Mouse (Mus musculus): ENCODE measurements around the gene Gm11172. TPM values are rescaled to one million over a fixed set of nuclear protein-coding genes. Genes with fewer than 3 reads are reported as not detected.

Gm11172 gene
- polyA plus RNA-seq, 1 experiment: not detected

DNA sequence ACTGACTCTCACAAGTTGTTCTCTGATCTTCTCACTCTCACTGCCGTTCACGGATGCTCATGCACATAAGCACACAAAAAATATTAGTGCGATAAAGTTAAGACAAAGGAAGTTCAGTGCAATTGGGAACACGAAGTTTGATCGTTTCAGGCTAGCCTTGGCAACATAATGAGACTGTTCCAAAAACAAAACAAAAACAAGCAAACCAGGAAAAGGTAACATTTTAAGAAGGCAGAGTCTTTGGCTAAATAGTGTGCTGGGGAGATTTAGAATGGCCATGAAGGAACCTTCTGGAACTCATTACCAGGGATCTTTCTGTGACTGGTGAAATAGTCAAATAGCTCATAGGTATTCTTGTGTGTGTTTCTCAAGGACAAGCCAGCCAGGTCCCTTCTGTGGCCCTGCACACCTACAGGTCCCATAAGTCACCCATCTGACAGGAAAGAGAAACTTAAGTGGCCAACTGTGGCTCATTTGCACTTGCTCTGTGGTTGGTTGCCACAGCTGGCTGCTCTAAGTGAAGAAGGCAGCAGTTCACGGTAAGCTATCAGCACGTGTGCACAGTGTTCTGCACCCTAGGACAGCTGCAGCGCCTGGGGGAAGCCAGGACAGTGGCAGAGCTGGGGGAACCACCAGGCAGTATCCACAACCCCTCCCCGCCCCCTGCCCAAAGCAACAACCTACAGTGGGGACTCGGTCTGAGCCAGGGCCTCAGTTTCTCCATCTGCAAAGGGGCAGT lies 6.8 kb upstream of the Gm11172 start, which contains the start of gene Prm1:
Prm1 (minus strand) TSS at position 51 of the 739 bp plus-strand sequence.
- Histone ChIP-seq H3K4me3 (ENCODE audit: insufficient read depth, low read length) (no peak within 1 kb of the TSS), H3K4me1 (ENCODE audit: control insufficient read depth, insufficient read depth, low read length) (no peaks in the 10 kb centered on the region), H3K27ac (ENCODE audit: insufficient read depth, low read length) (no peak within 1 kb of the TSS)
- TF ChIP-seq POLR2A (IDR thresholded peaks at IDR 0.05; ENCODE audit: extremely low read depth, insufficient read depth, low read length): no peak
- TF ChIP-seq CTCF (IDR thresholded peaks at IDR 0.05; ENCODE audit: extremely low read depth, insufficient read depth, low read length): no peak

DNA sequence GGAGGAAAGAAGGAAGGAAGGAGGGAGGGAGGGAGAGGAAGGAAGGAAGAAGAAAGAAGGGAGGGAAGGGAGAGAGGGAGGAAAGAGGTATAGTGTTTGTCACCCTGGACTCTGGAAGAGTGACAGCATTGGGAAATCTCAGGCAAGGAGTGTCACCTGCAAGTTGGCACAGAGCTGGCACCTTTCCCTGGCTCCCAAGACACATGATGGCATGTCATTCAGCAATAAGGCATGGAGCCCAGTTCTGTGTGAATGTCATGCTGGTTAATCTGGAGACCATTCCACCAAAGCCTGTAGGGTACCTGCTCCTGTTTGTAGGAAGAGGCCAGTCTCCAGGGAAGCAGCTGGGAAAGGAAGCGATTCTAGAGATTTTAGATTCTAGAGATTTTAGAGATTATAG lies 2.3 kb upstream of the Gm11172 start:
- Histone ChIP-seq H3K4me3 (ENCODE audit: insufficient read depth, low read length) (no peak overlapping the region), H3K4me1 (ENCODE audit: control insufficient read depth, insufficient read depth, low read length) (no peaks in the 10 kb centered on the region), H3K27ac (ENCODE audit: insufficient read depth, low read length) (no peak overlapping the region)
- TF ChIP-seq CTCF (IDR thresholded peaks at IDR 0.05; ENCODE audit: extremely low read depth, insufficient read depth, low read length): no peak
- no peak for TF ChIP-seq POLR2A (IDR thresholded peaks at IDR 0.05; ENCODE audit: extremely low read depth, insufficient read depth, low read length)

DNA sequence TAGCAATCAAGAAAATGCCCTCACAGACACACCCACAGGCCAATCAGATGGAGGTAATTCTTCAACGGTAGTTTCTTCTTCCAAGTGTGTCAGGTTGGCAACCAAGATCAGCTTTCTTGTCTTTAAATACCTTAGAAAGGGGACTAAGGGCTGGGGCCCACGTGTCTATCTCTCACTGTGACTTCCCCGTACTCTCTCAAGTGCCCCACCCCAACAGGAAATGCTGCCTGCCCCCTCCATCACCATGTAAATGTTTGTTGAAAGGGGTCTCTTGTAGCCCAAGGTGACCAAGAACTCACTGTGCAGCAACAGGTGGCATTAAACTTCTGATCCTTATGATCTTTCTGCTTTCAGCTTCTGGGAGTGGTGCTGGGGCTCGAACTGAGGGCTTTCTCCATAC lies 1.0 kb downstream of the Gm11172 start:
- no peak overlapping the region for H3K4me3 ChIP-seq (ENCODE audit: insufficient read depth, low read length)
- no peaks in the 10 kb centered on the region for H3K4me1 ChIP-seq (ENCODE audit: control insufficient read depth, insufficient read depth, low read length)
- no peak overlapping the region for H3K27ac ChIP-seq (ENCODE audit: insufficient read depth, low read length)
- TF ChIP-seq POLR2A (IDR thresholded peaks at IDR 0.05; ENCODE audit: extremely low read depth, insufficient read depth, low read length) (no peak), CTCF (IDR thresholded peaks at IDR 0.05; ENCODE audit: extremely low read depth, insufficient read depth, low read length) (no peak)

DNA sequence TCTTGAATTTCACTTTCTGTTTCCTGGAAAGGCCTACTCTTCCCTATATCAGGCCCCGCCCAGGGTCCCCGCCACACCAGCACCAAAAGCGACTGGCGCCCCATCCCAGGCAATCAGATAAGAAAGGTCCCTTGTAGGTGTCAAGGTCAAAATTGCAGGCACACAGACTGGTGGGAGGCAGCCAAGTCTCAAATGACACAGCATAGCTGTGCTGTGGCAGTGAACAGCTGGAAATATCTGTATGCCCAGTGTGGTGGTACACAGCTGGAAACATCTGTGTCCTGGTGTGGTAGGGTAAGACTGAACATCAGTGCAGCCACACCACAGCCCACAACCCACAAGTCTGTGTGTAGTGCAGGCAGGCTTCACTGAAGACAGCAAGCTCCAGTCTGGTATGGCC lies 2.1 kb downstream of the Gm11172 start:
- H3K27ac ChIP-seq (ENCODE audit: insufficient read depth, low read length): no peak overlapping the region
- no peak overlapping the region for H3K4me3 ChIP-seq (ENCODE audit: insufficient read depth, low read length)
- H3K4me1 ChIP-seq (ENCODE audit: control insufficient read depth, insufficient read depth, low read length): no peaks in the 10 kb centered on the region
- TF ChIP-seq POLR2A (IDR thresholded peaks at IDR 0.05; ENCODE audit: extremely low read depth, insufficient read depth, low read length) (no peak), CTCF (IDR thresholded peaks at IDR 0.05; ENCODE audit: extremely low read depth, insufficient read depth, low read length) (no peak)

DNA sequence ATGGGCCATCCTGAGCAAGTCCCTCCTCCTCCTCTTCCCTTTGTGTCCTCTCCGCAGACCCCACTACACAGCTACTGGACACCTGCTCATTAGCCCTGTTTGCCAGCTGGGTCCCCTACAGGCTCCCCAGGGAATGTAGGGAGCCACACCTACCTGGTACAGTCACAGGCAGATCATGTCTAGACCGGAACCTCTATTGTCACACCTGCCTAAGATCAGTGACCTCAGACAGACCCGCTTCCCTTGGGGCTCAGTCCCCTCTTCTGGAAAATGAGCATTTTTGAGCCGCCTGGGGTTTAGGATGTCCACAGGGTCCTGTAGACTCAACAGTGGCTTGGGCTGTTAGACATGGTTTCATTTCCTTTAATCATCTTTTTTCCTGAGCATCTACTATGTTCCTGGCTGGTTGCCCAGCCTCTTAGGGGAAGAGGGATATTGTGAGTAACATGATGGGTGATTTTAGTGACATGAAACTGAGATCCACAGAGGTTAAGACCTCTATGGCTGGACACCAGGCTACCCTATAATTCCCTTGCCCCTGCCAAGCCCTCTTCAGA lies 5.9 kb downstream of the Gm11172 start:
- no peak overlapping the region for H3K4me3 ChIP-seq (ENCODE audit: insufficient read depth, low read length)
- H3K27ac ChIP-seq (ENCODE audit: insufficient read depth, low read length): no peak overlapping the region
- TF ChIP-seq POLR2A (IDR thresholded peaks at IDR 0.05; ENCODE audit: extremely low read depth, insufficient read depth, low read length): no peak
- TF ChIP-seq CTCF (IDR thresholded peaks at IDR 0.05; ENCODE audit: extremely low read depth, insufficient read depth, low read length): no peak
- H3K4me1 ChIP-seq (ENCODE audit: control insufficient read depth, insufficient read depth, low read length): no peaks in the 10 kb centered on the region

DNA sequence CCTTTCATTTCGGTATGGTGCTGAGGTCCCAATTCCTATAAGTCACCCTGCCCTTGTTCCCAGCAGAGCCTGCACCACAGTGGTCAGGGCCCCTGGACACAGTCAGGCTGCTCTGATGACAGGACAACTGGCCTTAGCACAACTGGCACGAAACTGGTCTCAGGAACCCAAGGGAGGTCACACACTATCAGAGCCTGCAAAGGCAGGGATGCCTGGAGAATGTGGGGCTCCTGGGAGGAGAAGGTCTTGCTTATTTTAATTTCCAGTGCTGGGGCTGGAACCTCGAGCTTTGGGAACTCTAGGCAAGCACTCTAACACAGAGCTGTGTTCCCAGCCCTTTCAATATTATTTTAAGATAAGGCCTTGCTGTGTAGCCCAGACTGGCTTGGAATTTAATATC lies 7.3 kb downstream of the Gm11172 start:
- Histone ChIP-seq H3K4me1 (ENCODE audit: control insufficient read depth, insufficient read depth, low read length) (no peaks in the 10 kb centered on the region), H3K27ac (ENCODE audit: insufficient read depth, low read length) (no peak overlapping the region), H3K4me3 (ENCODE audit: insufficient read depth, low read length) (no peak overlapping the region)
- TF ChIP-seq POLR2A (IDR thresholded peaks at IDR 0.05; ENCODE audit: extremely low read depth, insufficient read depth, low read length) (no peak), CTCF (IDR thresholded peaks at IDR 0.05; ENCODE audit: extremely low read depth, insufficient read depth, low read length) (no peak)

DNA sequence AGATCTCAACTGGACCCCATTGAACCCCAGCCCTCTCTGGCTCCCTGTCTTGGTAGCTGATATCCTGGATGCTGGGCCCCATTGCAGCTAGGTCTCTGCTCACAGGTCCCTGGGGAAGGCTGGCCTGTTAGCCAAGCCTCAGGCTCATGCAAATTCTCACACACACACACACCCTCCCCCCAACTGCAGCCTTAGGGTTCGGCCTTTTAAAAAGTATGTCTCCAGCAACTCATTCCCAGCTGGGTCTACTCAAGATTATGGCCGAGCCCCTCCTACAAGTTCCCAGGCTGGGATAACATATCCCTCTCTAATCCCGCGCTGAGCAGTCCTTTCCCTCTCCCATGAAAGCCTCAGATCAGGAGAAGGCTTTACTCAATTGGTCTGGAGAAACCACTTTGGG lies 8.7 kb downstream of the Gm11172 start:
- Histone ChIP-seq H3K27ac (ENCODE audit: insufficient read depth, low read length) (no peak overlapping the region), H3K4me3 (ENCODE audit: insufficient read depth, low read length) (no peak overlapping the region), H3K4me1 (ENCODE audit: control insufficient read depth, insufficient read depth, low read length) (no peaks in the 10 kb centered on the region)
- TF ChIP-seq CTCF (IDR thresholded peaks at IDR 0.05; ENCODE audit: extremely low read depth, insufficient read depth, low read length) (no peak), POLR2A (IDR thresholded peaks at IDR 0.05; ENCODE audit: extremely low read depth, insufficient read depth, low read length) (no peak)

DNA sequence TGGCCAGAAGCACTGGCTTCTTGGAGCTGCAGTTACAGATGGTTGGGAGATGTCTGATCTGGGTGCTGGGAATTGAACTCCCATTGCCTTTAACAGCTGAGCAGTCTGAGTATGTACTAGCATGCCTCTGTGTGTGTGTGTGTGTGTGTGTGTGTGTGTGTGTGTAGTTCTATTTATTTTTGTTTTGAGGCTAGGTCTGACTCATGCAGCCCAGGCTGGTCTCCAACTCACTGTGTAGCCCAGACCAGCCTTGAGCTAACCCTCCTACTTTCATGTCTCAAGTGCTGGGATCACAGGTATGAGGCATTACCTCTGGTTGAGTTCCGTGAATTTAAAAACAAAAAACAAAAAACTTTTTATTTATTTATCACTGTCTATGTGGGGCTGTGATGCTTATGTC lies 11.8 kb downstream of the Gm11172 start:
- Histone ChIP-seq H3K27ac (ENCODE audit: insufficient read depth, low read length) (no peak overlapping the region), H3K4me1 (ENCODE audit: control insufficient read depth, insufficient read depth, low read length) (no peaks in the 10 kb centered on the region), H3K4me3 (ENCODE audit: insufficient read depth, low read length) (no peak overlapping the region)
- TF ChIP-seq POLR2A (IDR thresholded peaks at IDR 0.05; ENCODE audit: extremely low read depth, insufficient read depth, low read length) (no peak), CTCF (IDR thresholded peaks at IDR 0.05; ENCODE audit: extremely low read depth, insufficient read depth, low read length) (no peak)

DNA sequence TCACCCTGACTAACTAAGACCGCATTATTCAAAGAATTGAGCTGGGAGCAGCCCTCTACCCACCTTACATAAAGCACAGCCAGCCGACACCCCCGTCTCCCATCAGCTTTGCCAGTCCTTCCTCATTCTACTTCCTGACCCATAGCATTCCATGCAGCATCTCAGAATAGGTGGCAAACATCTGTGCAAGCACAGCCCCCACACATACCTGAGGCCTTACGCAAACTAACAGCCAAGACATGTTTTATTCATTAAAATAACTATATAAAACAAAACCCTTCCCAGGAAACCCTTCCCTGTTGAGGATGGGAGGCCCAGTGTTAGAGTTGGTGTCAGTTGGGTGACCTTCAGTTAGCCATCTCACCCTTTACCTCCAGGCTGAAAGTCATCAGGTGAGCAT lies 13.1 kb downstream of the Gm11172 start:
- Histone ChIP-seq H3K4me3 (ENCODE audit: insufficient read depth, low read length) (no peak overlapping the region), H3K27ac (ENCODE audit: insufficient read depth, low read length) (no peak overlapping the region), H3K4me1 (ENCODE audit: control insufficient read depth, insufficient read depth, low read length) (no peaks in the 10 kb centered on the region)
- TF ChIP-seq CTCF (IDR thresholded peaks at IDR 0.05; ENCODE audit: extremely low read depth, insufficient read depth, low read length) (no peak), POLR2A (IDR thresholded peaks at IDR 0.05; ENCODE audit: extremely low read depth, insufficient read depth, low read length) (no peak)

DNA sequence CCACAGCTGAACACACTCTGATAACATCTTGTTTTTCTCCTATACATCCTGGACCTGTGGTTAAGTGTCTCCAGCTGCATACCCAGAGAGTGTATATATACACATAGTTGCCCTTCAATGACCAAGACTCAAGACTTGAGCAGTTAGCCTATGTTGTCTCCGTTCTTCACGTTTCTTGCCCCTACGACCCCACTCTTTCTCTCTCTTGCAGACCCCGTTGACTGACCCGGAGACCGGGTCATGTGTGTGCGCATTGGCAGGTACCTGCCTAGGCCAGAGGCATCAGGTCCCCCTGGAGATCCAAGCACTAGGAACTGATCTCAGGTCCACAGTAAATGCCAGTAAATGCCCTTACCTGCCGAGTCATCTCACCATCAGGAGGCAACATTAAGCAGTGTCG lies 14.6 kb downstream of the Gm11172 start:
- TF ChIP-seq POLR2A (IDR thresholded peaks at IDR 0.05; ENCODE audit: extremely low read depth, insufficient read depth, low read length) (no peak), CTCF (IDR thresholded peaks at IDR 0.05; ENCODE audit: extremely low read depth, insufficient read depth, low read length) (no peak)
- H3K27ac ChIP-seq (ENCODE audit: insufficient read depth, low read length): no peak overlapping the region
- H3K4me3 ChIP-seq (ENCODE audit: insufficient read depth, low read length): no peak overlapping the region
- no peaks in the 10 kb centered on the region for H3K4me1 ChIP-seq (ENCODE audit: control insufficient read depth, insufficient read depth, low read length)

Data from cortical plate, adult 2 months (tissue).